Comparison of ENCODE assay signal across 8 mouse cellular contexts in genomic region chr9:109932756-109933375, GRCm38 (mm10). TPM values are rescaled to one million over a fixed set of nuclear protein-coding genes. Genes with fewer than 3 reads are reported as not detected.
DNase-seq lines count a peak whose midpoint lies in the region; ATAC-seq and TF ChIP-seq lines count a peak whose summit lies in the region.

No protein-coding gene starts in this region.

- 12% methylated on average over 12 of the region's 12 CpGs for WGBS in thymus, adult 2 months
- WGBS in embryonic facial prominence, embryonic 12.5 days = 2% methylated on average over 12 of the region's 12 CpGs
- WGBS in kidney, embryonic 15.5 days = under 1% methylated on average over 12 of the region's 12 CpGs
- 6% methylated on average over 12 of the region's 12 CpGs for WGBS in liver, adult 2 months
- WGBS in neural tube, embryonic 11.5 days = 1% methylated on average over 12 of the region's 12 CpGs

- no peak for TF ChIP-seq POLR2A in thymus, adult 2 months (IDR thresholded peaks at IDR 0.05; ENCODE audit: control insufficient read depth, extremely low read depth, insufficient read depth, low read length, poor library complexity)
- TF ChIP-seq POLR2A in liver, adult 2 months (IDR thresholded peaks at IDR 0.05; ENCODE audit: extremely low read depth, insufficient read depth, low read length) = no peak

- peaks cover 2% of the 10 kb centered on the region; the same call in 1 of the 2 replicates for H3K79me2 ChIP-seq in liver, adult 2 months (ENCODE audit: control insufficient read depth, insufficient read depth, low read length)

- peak overlapping the region; percentile 85 for H3K9ac ChIP-seq in embryonic facial prominence, embryonic 12.5 days
- peak overlapping the region; percentile 86 for H3K9ac ChIP-seq in kidney, embryonic 15.5 days
- H3K9ac ChIP-seq in liver, adult 2 months (ENCODE audit: low read depth, low read length) = peak overlapping the region; percentile 86; the same call in 1 of the 2 replicates
- peak overlapping the region; percentile 84 for H3K9ac ChIP-seq in neural tube, embryonic 11.5 days (ENCODE audit: low read length)

- TF ChIP-seq CTCF in thymus, adult 2 months (IDR thresholded peaks at IDR 0.05; ENCODE audit: borderline replicate concordance, control insufficient read depth, extremely low read depth, insufficient read depth, low read length, poor library complexity) = no peak
- 0 out of 2 replicates have a peak, but pooled peaks have one; percentile 6 for TF ChIP-seq CTCF in liver, adult 2 months (IDR thresholded peaks at IDR 0.05; ENCODE audit: low read depth, low read length)

- no peak for ATAC-seq in embryonic facial prominence, embryonic 12.5 days (ENCODE audit: insufficient number of reproducible peaks, insufficient read depth, low FRiP score, low TSS enrichment)
- ATAC-seq in kidney, embryonic 15.5 days (replicated peaks; ENCODE audit: low FRiP score) = no peak
- ATAC-seq in neural tube, embryonic 11.5 days (ENCODE audit: insufficient read depth, low FRiP score, low TSS enrichment) = no peak

- no peaks in the 10 kb centered on the region for H3K9me3 ChIP-seq in embryonic facial prominence, embryonic 12.5 days
- no peaks in the 10 kb centered on the region for H3K9me3 ChIP-seq in kidney, embryonic 15.5 days (replicated peaks)
- no peaks in the 10 kb centered on the region for H3K9me3 ChIP-seq in neural tube, embryonic 11.5 days (ENCODE audit: control insufficient read depth, low read length)

- peak overlapping the region; percentile 79 for H3K4me2 ChIP-seq in embryonic facial prominence, embryonic 12.5 days (replicated peaks)
- peak overlapping the region; percentile 77 for H3K4me2 ChIP-seq in kidney, embryonic 15.5 days
- peak overlapping the region; percentile 80 for H3K4me2 ChIP-seq in neural tube, embryonic 11.5 days (ENCODE audit: low read depth)

- DNase-seq in thymus, adult 2 months = peak; percentile 18
- DNase-seq in thymus, postnatal 10 days (ENCODE audit: low spot score in 2 of 2) = no peak
- peak; percentile 67 for DNase-seq in heart, adult 8-10 months (ENCODE audit: low spot score)
- peak; percentile 47 for DNase-seq in liver, adult 2 months (ENCODE audit: extremely low read depth, low read depth, low spot score)
- peak; percentile 32 for DNase-seq in neural tube, embryonic 11.5 days (ENCODE audit: low spot score)
- peak; percentile 20 for DNase-seq in thymus, postnatal 14 days

- H3K27ac ChIP-seq in thymus, adult 2 months (ENCODE audit: control insufficient read depth, insufficient read depth, low read length) = no peak overlapping the region
- H3K27ac ChIP-seq in embryonic facial prominence, embryonic 12.5 days = peak overlapping the region; percentile 95
- peak overlapping the region; percentile 98 for H3K27ac ChIP-seq in kidney, embryonic 15.5 days
- peak overlapping the region; percentile 19; the same call in 1 of the 2 replicates for H3K27ac ChIP-seq in liver, adult 2 months (replicated peaks; ENCODE audit: insufficient read depth, low read depth, low read length)
- H3K27ac ChIP-seq in neural tube, embryonic 11.5 days (ENCODE audit: low read depth, low read length) = peak overlapping the region; percentile 50; the same call in 1 of the 2 replicates

- H3K4me1 ChIP-seq in thymus, adult 2 months (replicated peaks; ENCODE audit: control insufficient read depth, insufficient read depth, low read length) = peaks cover 10% of the 10 kb centered on the region
- peaks cover 11% of the 10 kb centered on the region; the same call in 1 of the 2 replicates for H3K4me1 ChIP-seq in embryonic facial prominence, embryonic 12.5 days
- peaks cover 15% of the 10 kb centered on the region for H3K4me1 ChIP-seq in kidney, embryonic 15.5 days
- peaks cover 6% of the 10 kb centered on the region; the same call in 1 of the 2 replicates for H3K4me1 ChIP-seq in liver, adult 2 months (ENCODE audit: control insufficient read depth, insufficient read depth, low read length)
- H3K4me1 ChIP-seq in neural tube, embryonic 11.5 days (ENCODE audit: control insufficient read depth, insufficient read depth, low read length) = peaks cover 6% of the 10 kb centered on the region

- peak overlapping the region; percentile 69 for H3K4me3 ChIP-seq in thymus, adult 2 months (ENCODE audit: control insufficient read depth, insufficient read depth, low read length)
- H3K4me3 ChIP-seq in embryonic facial prominence, embryonic 12.5 days = peak overlapping the region; percentile 84
- peak overlapping the region; percentile 77 for H3K4me3 ChIP-seq in kidney, embryonic 15.5 days (replicated peaks)
- H3K4me3 ChIP-seq in liver, adult 2 months (ENCODE audit: insufficient read depth, low read depth, low read length) = peak overlapping the region; percentile 83
- peak overlapping the region; percentile 75 for H3K4me3 ChIP-seq in neural tube, embryonic 11.5 days (ENCODE audit: low read depth, low read length)

- H3K36me3 ChIP-seq in thymus, adult 2 months (ENCODE audit: control insufficient read depth, insufficient read depth, low read length) = no peaks in the 10 kb centered on the region
- H3K36me3 ChIP-seq in embryonic facial prominence, embryonic 12.5 days = no peaks in the 10 kb centered on the region
- no peaks in the 10 kb centered on the region for H3K36me3 ChIP-seq in kidney, embryonic 15.5 days
- H3K36me3 ChIP-seq in liver, adult 2 months (ENCODE audit: control insufficient read depth, insufficient read depth, low read length) = no peaks in the 10 kb centered on the region
- H3K36me3 ChIP-seq in neural tube, embryonic 11.5 days (ENCODE audit: control insufficient read depth, insufficient read depth, low read length) = no peaks in the 10 kb centered on the region

- no peaks in the 10 kb centered on the region for H3K27me3 ChIP-seq in thymus, adult 2 months (ENCODE audit: control insufficient read depth, insufficient read depth, low read length)
- H3K27me3 ChIP-seq in embryonic facial prominence, embryonic 12.5 days = no peaks in the 10 kb centered on the region
- H3K27me3 ChIP-seq in kidney, embryonic 15.5 days = no peaks in the 10 kb centered on the region
- H3K27me3 ChIP-seq in liver, adult 2 months (ENCODE audit: control insufficient read depth, insufficient read depth, low read length) = no peaks in the 10 kb centered on the region
- H3K27me3 ChIP-seq in neural tube, embryonic 11.5 days (ENCODE audit: control insufficient read depth, insufficient read depth, low read length) = no peaks in the 10 kb centered on the region

RNA-seq across cellular contexts. Expression of gene Map4, which starts 1.6 kb away (rescaled TPM):
- polyA plus RNA-seq in thymus, adult 2 months (2012; rRNA removed) = 420 and 463 TPM in 2 replicates
- polyA plus RNA-seq in embryonic facial prominence, embryonic 12.5 days (2016; fragmentation: Nextera tagmentation; extraction: Ambion mirVana) = 60.9 and 66.5 TPM in 2 replicates
- 100 to 1,000 TPM; 319 to 422 (median 395) TPM for total RNA-seq in heart, adult 8-10 months (2022)
- 56.2 and 62.0 TPM in 2 replicates for polyA plus RNA-seq in kidney, embryonic 15.5 days (2015; fragmentation: Nextera tagmentation; extraction: Ambion mirVana)
- 16.8 and 19.3 TPM in 2 replicates for total RNA-seq in liver, adult 2 months (2014; rRNA removed)
- polyA plus RNA-seq in liver, adult 2 months (2012; rRNA removed) = 43.2 and 50.9 TPM in 2 replicates
- polyA plus RNA-seq in neural tube, embryonic 11.5 days (2014; fragmentation: Nextera tagmentation; extraction: Ambion mirVana) = 116 and 129 TPM in 2 replicates

RNA-seq across cellular contexts. Expression of gene Cdc25a, which starts 57.5 kb away (rescaled TPM):
- polyA plus RNA-seq in thymus, adult 2 months (2012; rRNA removed) = 16.6 and 21.9 TPM in 2 replicates
- 51.7 and 52.3 TPM in 2 replicates for polyA plus RNA-seq in embryonic facial prominence, embryonic 12.5 days (2016; fragmentation: Nextera tagmentation; extraction: Ambion mirVana)
- 1 to 10 TPM; 4.8 to 5.6 (median 5.2) TPM for total RNA-seq in heart, adult 8-10 months (2022)
- polyA plus RNA-seq in kidney, embryonic 15.5 days (2015; fragmentation: Nextera tagmentation; extraction: Ambion mirVana) = 26.3 and 29.5 TPM in 2 replicates
- total RNA-seq in liver, adult 2 months (2014; rRNA removed) = 0.92 and 2.1 TPM in 2 replicates
- polyA plus RNA-seq in liver, adult 2 months (2012; rRNA removed) = 0.73 and 0.87 TPM in 2 replicates
- 35.4 and 37.9 TPM in 2 replicates for polyA plus RNA-seq in neural tube, embryonic 11.5 days (2014; fragmentation: Nextera tagmentation; extraction: Ambion mirVana)

Comparison
In these comparisons a context has a peak if more than half of its experiments do, and no peak if none do; other contexts are left out.
1. DNase-seq: peak in thymus, adult 2 months (single experiment), heart, adult 8-10 months (single experiment), liver, adult 2 months (single experiment), neural tube, embryonic 11.5 days (single experiment) and thymus, postnatal 14 days (single experiment); none in thymus, postnatal 10 days (0 of 2).
2. Peak in every context shown above with its lines, with median percentiles within 50 percentile points of each other: H3K4me3 ChIP-seq, H3K4me2 ChIP-seq and H3K9ac ChIP-seq.